Mouse (Mus musculus) c-Kit-positive CD71-negative TER-119-negative erythroid progenitor cells, embryonic 14.5 days (primary cell): ENCODE data around the gene Mpv17.

ENCODE experiments used
- DNase-seq: peaks from one replicate; pipeline ENCODE4 v3.0.0-alpha.2; 2013; ENCODE audit warnings: low read depth

Gene Mpv17

DNA sequence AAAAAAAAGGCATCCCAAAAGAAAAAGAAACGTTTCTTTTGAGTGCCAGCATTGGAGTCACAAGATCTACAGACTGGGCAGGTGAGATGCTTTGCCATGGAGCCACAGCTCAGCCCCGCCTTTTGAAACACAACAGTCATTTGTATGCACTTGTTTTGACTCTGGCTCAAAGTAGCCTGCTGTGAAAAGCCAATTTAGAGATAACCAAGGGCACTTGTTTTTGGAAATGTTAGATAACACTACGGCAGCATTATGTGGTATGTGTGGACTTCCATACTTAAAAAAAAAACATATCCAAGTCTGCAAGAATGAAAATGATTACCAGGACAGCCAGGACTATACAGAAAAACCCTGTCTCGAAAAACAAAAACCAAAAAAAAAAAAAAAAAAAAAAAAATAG, 29.6 kb upstream of the Mpv17 start:
- DNase-seq, result no peak

DNA sequence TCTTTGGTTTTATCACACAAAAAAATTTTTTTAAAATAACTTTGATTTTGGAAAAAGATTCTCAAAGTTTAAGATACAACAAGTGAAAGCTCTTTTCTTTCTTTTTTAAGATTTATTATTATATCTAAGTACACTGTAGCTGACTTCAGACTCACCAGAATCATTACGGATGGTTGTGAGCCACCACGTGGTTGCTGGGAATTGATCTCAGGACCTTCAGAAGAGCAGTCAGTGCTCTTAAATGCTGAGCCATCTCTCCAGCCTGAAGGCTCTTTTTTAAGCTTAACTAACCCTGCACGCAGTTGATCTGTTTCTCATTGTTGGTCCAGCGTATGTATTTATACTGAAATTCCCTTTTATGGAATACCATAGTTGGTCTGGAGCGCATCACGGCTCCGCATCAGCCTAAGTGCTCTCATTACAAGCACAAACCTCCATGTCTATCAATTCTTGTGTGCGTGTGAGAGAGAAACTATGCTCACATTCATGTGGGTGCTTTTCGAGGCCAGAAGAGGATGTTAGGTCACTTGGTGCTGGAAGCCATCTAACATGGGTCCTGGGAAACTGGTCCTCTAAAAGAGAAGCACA, 27.2 kb upstream of the Mpv17 start:
- DNase-seq, result no peak

- peak; percentile 96 for DNase-seq
These were observed 25.9 kb upstream of the Mpv17 start, which contains the start of the genes Gm29609 and Gtf3c2 for GRCm38 (mm10) chr5:31179766-31180630. Gene Gm29609 (minus strand): TSS chr5:31179911. Gene Gtf3c2 (minus strand): TSS chr5:31180144.

DNA sequence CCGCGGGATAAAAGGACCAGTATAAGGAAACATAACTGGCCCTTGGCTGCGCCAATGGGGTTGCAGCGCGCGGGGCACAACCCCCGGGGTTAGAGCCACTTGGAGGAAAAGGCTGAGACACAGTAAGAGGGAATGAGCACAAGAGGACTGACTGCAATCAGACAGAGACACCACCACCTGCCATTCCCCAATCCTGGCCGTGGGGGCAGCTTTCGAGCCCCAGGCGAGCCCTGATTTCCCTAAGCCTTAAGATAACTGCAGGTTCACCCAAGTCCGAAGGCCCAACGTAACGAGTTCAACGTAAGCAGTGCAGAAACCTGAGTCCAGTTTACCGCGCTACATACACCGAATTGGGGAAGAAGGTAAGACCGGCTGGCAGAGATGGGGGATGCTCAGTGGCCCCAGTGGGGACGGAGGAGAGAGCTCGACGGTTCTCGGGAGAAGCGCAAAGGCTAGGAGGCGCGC, 25.3 kb upstream of the Mpv17 start:
- DNase-seq, result peak; percentile 41

GRCm38 (mm10) chr5:31168630-31169029, 14.6 kb upstream of the Mpv17 start:
- no peak for DNase-seq

DNA sequence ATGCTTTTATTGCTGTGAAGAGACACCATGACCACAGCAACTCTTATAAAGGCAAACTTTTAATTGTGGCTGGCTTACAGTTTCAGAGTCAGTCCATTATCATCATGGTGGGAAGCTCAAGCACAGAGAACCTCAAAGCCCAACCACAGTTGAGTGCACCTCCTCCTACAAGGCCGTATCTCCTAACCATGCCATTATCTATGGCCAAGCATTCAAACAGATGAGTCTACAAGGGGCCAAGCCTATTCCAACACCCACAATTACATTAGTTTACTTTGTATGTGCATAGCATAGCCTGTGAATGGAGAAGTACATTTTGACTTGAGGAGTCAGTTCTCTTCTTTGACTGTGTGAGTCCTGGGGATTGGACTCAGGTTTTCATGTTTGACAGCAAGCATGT, 10.8 kb upstream of the Mpv17 start:
- DNase-seq, result no peak

DNA sequence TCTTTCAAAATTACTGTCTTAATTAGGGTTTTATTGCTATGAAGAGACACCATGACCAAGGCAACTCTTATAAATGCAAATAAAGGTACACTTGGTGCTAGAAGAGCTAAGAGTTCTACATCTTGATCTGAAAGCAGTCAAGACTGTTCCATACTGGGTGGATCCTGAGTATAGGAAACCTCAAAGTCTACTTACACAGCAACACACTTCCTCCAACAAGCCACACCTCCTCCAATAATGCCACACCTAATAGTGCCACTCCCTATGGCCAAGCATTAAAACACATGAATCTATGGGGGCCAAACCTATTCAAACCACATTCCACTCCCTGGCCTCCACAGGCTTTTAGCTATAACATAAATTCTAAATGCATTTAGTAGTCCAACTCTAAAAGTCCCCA, 8.4 kb upstream of the Mpv17 start:
- no peak for DNase-seq

GRCm38 (mm10) chr5:31153516-31154151, 417 bp downstream of the Mpv17 start:
- DNase-seq, result no peak

DNA sequence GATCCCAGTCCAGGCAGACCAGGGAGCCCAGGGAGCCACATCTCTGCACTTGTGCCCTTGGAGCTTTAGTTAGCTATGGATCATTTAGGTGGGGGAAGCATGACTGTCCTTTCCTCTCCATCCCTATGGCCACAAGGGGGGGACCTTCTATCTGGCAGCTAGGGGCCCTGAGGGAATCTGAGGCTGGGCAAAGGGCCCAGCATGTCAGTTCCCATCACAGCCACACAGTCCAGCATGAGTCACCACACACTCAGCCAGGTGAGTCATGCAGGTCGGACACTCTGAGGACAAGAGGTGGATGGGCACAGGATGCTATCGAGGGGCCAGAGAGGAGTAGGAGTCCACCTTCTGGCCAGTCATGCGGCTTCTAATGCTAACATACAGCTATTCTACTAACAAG, 2.3 kb downstream of the Mpv17 start:
- no peak for DNase-seq

GRCm38 (mm10) chr5:31149781-31150180, 4.3 kb downstream of the Mpv17 start:
- DNase-seq, result no peak

GRCm38 (mm10) chr5:31138968-31139425, 15.1 kb downstream of the Mpv17 start:
- no peak for DNase-seq

DNA sequence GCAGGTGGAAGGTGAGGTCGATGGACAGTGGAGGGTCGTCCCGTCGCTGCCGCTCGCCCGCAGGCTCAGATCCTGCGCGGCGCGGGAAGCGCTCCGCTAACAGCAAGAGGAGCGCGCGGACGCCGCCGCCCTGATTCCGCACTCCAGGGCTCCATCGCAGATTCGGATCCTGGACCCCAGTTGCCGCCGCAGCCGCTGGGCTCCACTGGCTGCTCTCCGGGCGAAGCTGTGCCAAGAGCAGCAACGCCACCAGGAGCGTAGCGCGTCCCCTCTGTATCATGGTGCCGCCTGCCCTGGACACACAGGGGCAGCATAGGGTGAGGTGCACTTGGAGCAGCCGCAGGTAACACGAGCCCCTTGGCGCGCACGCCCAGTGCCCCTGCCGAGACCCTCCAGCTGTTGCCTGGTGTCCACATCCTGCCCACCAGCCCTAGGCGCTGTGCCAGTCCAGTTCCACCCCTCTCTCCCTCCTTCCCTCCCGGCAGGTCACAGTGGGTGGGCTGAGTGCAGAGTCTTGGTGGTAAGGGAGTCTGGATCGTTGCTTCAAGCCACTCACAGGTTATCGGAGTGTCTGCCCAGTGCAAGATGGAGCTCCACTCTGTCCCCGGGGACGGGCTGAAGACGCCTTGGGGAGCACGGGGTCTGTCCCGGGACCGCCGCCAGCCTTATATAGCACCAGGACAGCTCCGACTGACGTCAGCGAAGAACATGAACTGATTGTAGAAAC, 15.6 kb downstream of the Mpv17 start, which contains the start of gene Ucn:
Ucn (minus strand) TSS at position 589 of the 727 bp plus-strand sequence.
- no peak for DNase-seq

GRCm38 (mm10) chr5:31137658-31138057, 16.4 kb downstream of the Mpv17 start:
- DNase-seq, result no peak

DNA sequence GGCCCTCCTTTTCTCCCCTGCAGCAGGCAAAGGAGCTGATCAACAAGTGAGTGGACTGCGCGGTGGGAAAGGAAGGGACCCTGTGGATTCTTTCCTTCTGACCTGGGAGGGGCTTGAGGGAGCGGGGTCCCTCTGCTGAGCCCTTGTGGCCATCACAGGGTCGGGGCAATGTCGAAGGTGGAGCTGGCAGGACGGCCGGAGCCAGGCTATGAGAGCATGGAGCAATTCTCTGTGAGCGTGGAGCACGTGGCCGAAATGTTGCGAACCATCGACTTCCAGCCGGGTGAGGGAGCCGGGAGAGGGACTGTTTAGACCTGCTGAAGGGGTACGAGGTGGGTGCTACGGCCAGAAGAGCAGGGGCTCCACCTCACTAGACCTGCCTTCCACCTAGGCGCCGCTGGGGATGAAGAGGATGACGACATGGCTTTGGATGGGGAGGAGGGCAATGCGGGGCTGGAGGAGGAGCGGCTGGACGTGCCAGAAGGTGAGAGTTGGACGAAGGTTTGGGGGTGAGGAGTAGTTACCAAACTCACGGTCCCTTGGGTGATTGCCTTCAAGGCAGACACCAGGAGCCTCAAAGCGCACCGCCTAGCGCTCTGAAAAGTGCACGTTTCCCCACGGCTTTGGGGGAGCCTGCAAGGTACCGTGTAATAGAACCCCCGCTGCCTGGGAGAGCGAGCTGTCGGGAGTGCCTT, 17.2 kb downstream of the Mpv17 start:
- DNase-seq, result no peak

DNA sequence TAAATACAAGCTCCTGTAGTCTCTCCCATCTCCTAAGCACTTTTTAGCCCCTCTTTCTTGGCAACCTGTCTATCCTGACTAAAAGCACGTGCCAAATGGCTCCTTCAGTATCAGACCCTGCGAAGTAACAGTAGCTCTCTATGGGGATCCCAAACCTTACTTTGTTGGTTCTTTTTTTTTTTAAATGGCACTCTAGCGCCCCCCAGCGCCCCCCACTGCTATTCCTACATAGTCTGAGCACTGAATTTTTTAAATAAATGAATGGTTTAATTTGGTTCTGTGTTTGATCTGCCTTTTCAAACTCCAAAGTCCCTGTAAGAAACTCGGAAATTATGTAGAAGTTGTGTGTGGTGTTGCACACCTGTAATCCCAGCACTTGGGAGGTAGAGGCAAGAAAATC, 28.0 kb downstream of the Mpv17 start:
- DNase-seq, result no peak

DNA sequence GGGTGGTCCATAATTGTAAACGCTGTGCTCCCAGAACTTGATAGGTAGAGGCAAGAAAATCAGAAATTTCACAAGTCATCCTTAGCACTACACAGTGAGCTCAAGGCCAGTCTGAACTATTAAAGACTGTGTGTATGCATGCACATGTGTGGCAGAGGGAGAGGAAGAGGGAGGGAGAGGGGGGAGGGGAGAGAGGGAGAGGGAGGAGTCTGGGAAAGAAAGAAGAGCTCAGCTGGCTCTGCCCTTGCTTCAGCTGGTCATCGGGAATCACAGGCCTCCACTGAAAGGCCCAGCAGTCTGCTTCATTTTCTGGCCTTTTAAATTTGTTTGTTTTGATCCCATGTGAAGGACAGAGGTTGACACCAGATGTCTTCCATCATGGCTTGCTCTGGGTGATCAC, 30.6 kb downstream of the Mpv17 start:
- no peak for DNase-seq

DNA sequence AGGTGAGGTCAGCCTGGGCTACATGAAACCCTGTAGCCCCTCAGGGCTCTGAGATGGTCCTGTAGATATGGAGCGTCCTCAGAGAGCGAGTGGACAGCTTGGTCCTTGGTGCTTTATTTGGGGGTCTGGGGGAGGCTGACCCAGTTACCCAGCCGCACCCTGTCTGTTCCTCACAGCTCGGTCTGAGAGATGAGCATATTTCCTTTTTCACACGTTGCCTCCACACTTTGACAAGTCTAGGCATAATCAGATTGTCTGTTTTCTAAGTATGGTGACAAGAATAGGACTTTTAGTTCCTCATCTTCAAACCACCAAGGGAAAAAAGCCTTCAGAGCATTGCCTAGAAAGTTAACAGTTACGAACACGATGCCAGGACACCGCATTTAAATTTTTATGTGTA, 32.9 kb downstream of the Mpv17 start:
- DNase-seq, result no peak

- no peak for DNase-seq
These were observed 37.1 kb downstream of the Mpv17 start for GRCm38 (mm10) chr5:31116912-31117311.

DNA sequence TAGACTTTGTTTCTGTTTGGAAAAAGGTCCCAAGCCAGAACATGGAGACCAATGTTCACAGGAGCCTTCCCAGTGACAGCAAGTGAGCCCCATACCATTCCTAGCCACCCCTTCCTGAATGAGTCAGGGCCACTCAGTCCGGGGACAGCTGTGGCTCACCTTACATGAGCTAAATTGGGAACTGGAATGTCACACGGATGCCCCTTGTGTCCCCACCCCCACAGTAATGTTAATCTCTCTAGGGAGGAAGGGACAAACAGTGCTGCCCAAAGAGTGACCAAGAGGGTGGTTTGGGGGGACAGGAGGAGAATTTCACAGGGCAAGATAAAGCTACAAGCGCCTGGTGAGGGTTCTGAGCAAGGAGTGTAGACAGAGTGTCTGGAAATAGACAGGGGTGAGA, 37.7 kb downstream of the Mpv17 start, which contains the start of gene Trim54:
Trim54 (plus strand) TSS at position 359 of the 400 bp plus-strand sequence.
- DNase-seq, result no peak

GRCm38 (mm10) chr5:31110781-31111180, 43.3 kb downstream of the Mpv17 start:
- DNase-seq, result no peak

- DNase-seq, result no peak
These were observed 46.0 kb downstream of the Mpv17 start, which contains the start of gene Slc30a3 for GRCm38 (mm10) chr5:31108000-31108490. Gene Slc30a3 (minus strand): TSS chr5:31108237.
